Mouse (Mus musculus): ENCODE results near the gene Gpx7. TPM values are rescaled to one million over a fixed set of nuclear protein-coding genes. Genes with fewer than 3 reads are reported as not detected.

Gpx7 gene
- 10 to 100 TPM; 15.5 to 16.2 TPM for total RNA-seq (2021)

- intact Hi-C loops (cut with DNase I), result loop anchor here (5.0 kb wide), 1 partner anchor 50 kb away; the partner anchor contains the start of gene Tut4
- no peak for DNase-seq
Observed at GRCm38 (mm10) chr4:108406861-108407401, at the start of gene Gpx7. Gene Gpx7 (minus strand): TSS chr4:108406961.

- no peak for DNase-seq
- intact Hi-C loops (cut with DNase I), result loop anchor here (5.0 kb wide), 1 partner anchor 49 kb away; the partner anchor contains the start of gene Gpx7
Observed at GRCm38 (mm10) chr4:108456028-108456427, 49.3 kb upstream of the Gpx7 start.

- no peak for DNase-seq
- intact Hi-C loops (cut with DNase I), result no loop called here
Observed at GRCm38 (mm10) chr4:108448091-108448490, 41.3 kb upstream of the Gpx7 start.

- intact Hi-C loops (cut with DNase I), result no loop called here
- peak; percentile 15 for DNase-seq
Observed at GRCm38 (mm10) chr4:108438082-108438840, 31.5 kb upstream of the Gpx7 start.

- intact Hi-C loops (cut with DNase I), result no loop called here
- DNase-seq, result no peak
Observed at GRCm38 (mm10) chr4:108436225-108436624, 29.5 kb upstream of the Gpx7 start.

GRCm38 (mm10) chr4:108435646-108436045 lies 28.9 kb upstream of the Gpx7 start:
- DNase-seq, result no peak
- intact Hi-C loops (cut with DNase I), result no loop called here

GRCm38 (mm10) chr4:108434781-108435180 lies 28.0 kb upstream of the Gpx7 start:
- DNase-seq, result no peak
- intact Hi-C loops (cut with DNase I), result no loop called here

GRCm38 (mm10) chr4:108434221-108434620 lies 27.5 kb upstream of the Gpx7 start:
- no peak for DNase-seq
- intact Hi-C loops (cut with DNase I), result no loop called here

GRCm38 (mm10) chr4:108433341-108433740 lies 26.6 kb upstream of the Gpx7 start:
- DNase-seq, result no peak
- intact Hi-C loops (cut with DNase I), result no loop called here

GRCm38 (mm10) chr4:108431561-108431936 lies 24.8 kb upstream of the Gpx7 start:
- intact Hi-C loops (cut with DNase I), result no loop called here
- no peak for DNase-seq

GRCm38 (mm10) chr4:108430656-108431560 lies 24.1 kb upstream of the Gpx7 start:
- intact Hi-C loops (cut with DNase I), result no loop called here
- DNase-seq, result peak; percentile 2

- intact Hi-C loops (cut with DNase I), result no loop called here
- DNase-seq, result no peak
Observed at GRCm38 (mm10) chr4:108428341-108428721, 21.6 kb upstream of the Gpx7 start.

- no peak for DNase-seq
- intact Hi-C loops (cut with DNase I), result no loop called here
Observed at GRCm38 (mm10) chr4:108427719-108428340, 21.1 kb upstream of the Gpx7 start.

- intact Hi-C loops (cut with DNase I), result no loop called here
- DNase-seq, result no peak
Observed at GRCm38 (mm10) chr4:108424587-108424986, 17.8 kb upstream of the Gpx7 start.

GRCm38 (mm10) chr4:108407621-108408020 lies 860 bp upstream of the Gpx7 start:
- no peak for DNase-seq
- intact Hi-C loops (cut with DNase I), result loop anchor here (5.0 kb wide), 1 partner anchor 50 kb away; the partner anchor contains the start of gene Tut4

- peak; percentile 57 for DNase-seq
- intact Hi-C loops (cut with DNase I), result loop anchor here (5.0 kb wide), 1 partner anchor 51 kb away; the partner anchor contains the start of gene Tut4
Observed at GRCm38 (mm10) chr4:108406138-108406860, 462 bp downstream of the Gpx7 start.

GRCm38 (mm10) chr4:108405766-108406137 lies 1.0 kb downstream of the Gpx7 start:
- DNase-seq, result no peak
- intact Hi-C loops (cut with DNase I), result loop anchor here (5.0 kb wide), 1 partner anchor 52 kb away; the partner anchor contains the start of gene Tut4

GRCm38 (mm10) chr4:108403861-108404635 lies 2.7 kb downstream of the Gpx7 start:
- intact Hi-C loops (cut with DNase I), result no loop called here
- no peak for DNase-seq

- intact Hi-C loops (cut with DNase I), result no loop called here
- DNase-seq, result no peak
Observed at GRCm38 (mm10) chr4:108400395-108400794, 6.4 kb downstream of the Gpx7 start.

Measured in left cerebral cortex, postnatal 4 days (tissue).